Mouse (Mus musculus): ENCODE data around the gene Eif2s1. TPM values are rescaled to one million over a fixed set of nuclear protein-coding genes. Genes with fewer than 3 reads are reported as not detected.

Gene Eif2s1
- polyA plus RNA-seq (2015; fragmentation: Nextera tagmentation; extraction: Ambion mirVana), result 98.9 and 133 TPM in 2 replicates

DNA sequence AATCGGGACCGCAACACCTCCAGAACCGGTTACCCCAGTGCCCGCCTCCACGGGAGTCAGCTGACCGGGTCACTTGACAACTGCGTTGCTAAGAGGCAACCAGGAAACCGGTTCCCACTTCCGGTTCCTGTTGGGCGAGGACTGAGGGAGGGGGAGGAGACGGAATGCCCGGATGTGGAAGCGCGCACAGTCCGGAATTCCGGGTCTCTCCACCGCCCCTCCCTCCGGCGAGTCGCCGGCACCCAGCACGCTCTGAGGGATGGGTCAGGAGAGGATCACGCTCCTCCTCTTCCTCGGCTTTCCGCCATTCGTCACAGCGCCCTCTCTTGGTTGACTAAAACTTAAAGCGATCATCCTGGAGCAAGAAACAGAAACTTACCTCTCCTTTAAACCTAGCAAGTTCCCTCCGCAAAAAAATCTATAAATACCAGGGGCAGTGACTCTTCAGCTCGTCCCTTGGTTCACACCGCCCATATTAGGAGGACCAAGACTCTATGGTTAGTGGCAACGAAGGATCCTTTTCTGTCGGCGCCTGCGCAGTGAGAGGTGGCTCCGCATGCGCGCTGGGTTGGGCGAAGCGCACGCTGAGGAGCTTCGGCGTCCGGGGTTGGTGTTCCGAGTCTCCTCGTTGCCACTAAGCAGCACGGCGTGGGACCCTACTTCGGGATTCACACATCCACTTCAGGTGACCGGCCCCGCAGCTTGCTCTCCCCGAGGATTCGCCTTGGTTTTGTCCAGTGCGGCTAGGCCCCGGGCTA, at the start of gene Eif2s1, which contains the start of gene Atp6v1d:
TSS of gene Eif2s1 (plus strand) at position 324 of the 758 bp plus-strand sequence.
TSS of gene Atp6v1d (minus strand) at position 143 of the 758 bp plus-strand sequence.

DNA sequence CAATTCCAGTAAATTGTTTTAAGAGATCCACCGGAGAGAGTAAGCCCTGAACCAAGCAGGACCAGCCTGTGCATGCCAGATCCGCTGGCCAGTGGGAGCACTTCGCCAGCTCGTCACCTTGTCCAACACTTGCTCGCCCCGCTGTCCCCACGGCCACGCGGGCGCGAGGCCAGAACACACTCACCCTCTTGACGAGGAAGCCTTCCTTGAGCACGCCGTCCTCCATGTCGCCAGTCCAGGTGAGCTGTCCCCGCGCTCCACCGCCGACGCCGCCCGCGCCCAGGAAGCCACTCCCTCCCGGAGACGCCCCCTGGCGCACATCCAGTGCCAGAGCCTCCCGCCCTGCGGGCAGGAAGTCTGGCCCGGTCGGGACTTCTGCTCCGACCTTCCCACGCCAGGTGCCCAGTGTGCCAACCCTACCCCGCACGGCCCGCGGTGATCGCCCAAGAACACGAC, 45.1 kb downstream of the Eif2s1 start, which contains the start of gene Plek2:
TSS of gene Plek2 (minus strand) at position 258 of the 456 bp plus-strand sequence.

Other genes with a start within 250 kb of the Eif2s1 start
- 0.08 TPM in 1 of 2 replicates, not detected in the other for gene Fam71d, start 170.3 kb upstream of the Eif2s1 start, polyA plus RNA-seq (2015; fragmentation: Nextera tagmentation; extraction: Ambion mirVana)
- 7.6 and 13.8 TPM in 2 replicates for gene Mpp5, start 112.9 kb upstream of the Eif2s1 start, polyA plus RNA-seq (2015; fragmentation: Nextera tagmentation; extraction: Ambion mirVana)
- gene Atp6v1d, start 181 bp upstream of the Eif2s1 start, polyA plus RNA-seq (2015; fragmentation: Nextera tagmentation; extraction: Ambion mirVana), result 71.0 and 81.4 TPM in 2 replicates
- 1.2 and 2.0 TPM in 2 replicates for gene Plek2, start 45.1 kb downstream of the Eif2s1 start, polyA plus RNA-seq (2015; fragmentation: Nextera tagmentation; extraction: Ambion mirVana)
- 7.5 and 7.7 TPM in 2 replicates for gene Tmem229b, start 145.8 kb downstream of the Eif2s1 start, polyA plus RNA-seq (2015; fragmentation: Nextera tagmentation; extraction: Ambion mirVana)
- 0.79 and 0.93 TPM in 2 replicates for gene Plekhh1, start 167.3 kb downstream of the Eif2s1 start, polyA plus RNA-seq (2015; fragmentation: Nextera tagmentation; extraction: Ambion mirVana)
- gene Pigh, start 227.8 kb downstream of the Eif2s1 start, polyA plus RNA-seq (2015; fragmentation: Nextera tagmentation; extraction: Ambion mirVana), result 16.9 and 17.6 TPM in 2 replicates

Data from adrenal gland, postnatal 0 days (tissue).